Mouse (Mus musculus) cerebellum, adult 18-20 months (tissue): Measurements from ENCODE around the gene Larp7.

Experiments used
- DNase-seq, 2 experiments: peaks; one replicate each; pipeline ENCODE4 v3.0.0; 2021

Larp7 gene

DNA sequence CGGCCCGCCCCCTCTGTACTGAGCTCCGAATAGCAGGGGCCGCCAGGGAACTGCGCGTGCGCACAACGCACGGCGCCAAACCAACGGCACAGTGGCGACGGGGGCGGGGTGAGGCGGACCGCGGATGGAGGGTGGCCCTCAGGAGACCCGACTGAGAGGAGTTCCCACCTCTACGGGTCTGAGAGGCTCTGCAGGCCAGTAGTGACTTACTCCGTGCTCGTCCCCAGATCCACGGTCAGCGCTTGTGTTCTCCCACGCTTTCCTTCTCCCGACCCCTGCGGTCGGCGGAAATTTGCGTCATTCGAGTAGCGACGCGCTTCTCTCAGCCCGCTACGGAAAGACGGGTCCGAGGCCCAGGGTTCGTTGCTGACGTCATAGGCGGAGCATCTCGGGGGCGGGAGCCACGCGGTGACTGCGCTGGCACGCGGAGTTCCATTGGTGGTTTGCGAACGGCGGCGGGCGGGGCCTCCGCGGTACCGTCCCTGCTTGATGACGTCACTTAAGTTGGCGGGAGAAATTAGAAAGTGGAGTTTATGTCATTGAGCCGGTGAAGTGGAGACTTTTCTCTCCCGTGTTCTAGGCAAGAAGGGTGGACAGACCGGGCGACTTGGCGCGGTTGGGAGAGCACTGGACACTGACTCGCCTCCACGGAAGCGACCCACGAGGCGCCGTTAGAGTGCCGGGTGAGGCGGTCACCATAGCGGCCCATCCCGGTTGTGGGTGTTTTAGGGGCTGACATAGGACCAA, at the start of gene Larp7, which contains the start of gene Zgrf1:
Gene Larp7, minus strand, starts transcription at position 377 of the 747 bp plus-strand sequence.
Gene Zgrf1, plus strand, starts transcription at position 517 of the 747 bp plus-strand sequence.
- DNase-seq: peak; percentile 99

DNA sequence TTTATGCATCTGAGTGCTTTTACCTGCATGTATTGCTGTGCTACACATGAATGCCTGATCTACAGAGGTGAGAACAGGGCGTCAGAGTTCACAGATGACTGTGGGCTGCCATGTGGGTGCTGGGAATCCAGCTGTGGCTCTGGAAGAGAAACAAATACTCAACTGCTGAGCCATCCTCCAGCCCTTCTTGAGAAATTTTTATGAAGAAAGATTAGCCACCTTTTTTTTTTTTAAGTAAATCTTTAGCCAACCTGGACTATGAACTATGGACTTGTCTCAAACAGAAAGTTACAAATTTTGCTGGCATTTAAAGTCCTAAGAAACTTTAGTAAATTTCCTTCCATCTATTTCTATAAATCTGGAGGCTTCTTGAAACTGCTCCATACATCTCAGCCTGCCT, 44.0 kb upstream of the Larp7 start:
- DNase-seq: no peak

DNA sequence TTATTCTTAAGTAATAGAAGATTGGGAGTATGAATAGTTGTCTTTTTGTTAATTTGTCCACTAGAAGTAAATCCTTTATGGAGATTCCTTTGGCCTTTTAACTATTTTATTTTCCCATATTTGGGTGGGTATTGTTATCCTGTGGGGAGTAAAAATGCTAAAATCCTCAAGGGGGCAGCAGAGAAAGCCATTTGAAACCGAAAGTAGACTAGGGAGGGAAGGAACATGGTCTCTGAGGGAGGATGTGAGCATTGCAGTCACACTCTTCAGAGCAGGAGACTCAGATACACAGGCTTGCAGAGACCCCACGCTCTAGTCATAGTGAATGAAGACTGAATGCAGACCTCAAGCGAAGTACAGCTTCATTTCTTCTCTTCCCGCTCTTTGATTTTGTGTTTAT, 19.4 kb upstream of the Larp7 start:
- DNase-seq: peak in 1 of 2 experiments; percentile 20

DNA sequence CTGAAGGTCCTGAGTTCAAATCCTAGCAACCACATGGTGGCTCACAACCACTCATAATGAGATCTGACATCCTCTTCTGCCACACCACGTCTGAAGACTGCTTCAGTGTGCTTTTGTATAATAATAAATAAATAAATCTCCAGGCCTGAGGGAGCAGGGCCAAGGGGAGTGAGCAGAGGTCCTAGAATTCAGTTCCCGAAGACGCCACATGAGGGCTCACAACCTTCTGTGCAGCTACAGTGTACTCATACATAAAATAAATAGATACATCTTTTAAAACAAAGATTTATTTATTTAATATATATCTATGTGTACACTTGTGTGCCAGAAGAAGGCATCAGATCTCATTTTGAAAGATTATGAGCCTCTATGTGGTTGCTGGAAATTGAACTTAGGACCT, 12.0 kb upstream of the Larp7 start:
- DNase-seq: no peak

DNA sequence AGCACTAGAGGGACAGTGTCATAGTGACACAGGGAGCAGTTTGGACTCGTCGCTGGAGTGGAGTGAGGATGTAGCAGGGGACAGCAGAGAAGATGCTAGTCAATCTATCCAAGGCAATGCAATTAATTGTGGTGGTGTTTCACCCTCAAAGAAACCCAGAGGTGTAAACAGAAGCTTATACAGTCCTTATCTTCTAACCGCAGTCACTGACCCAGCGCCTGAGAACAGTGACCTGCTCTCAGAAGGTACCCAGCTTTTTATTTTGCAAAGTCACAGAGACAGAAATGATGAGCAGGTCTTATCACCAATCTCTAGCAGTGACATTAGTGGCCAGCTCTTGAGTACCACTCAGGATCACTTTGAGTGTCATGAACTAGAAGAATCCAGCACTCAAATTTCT, 9.8 kb upstream of the Larp7 start:
- DNase-seq: no peak

DNA sequence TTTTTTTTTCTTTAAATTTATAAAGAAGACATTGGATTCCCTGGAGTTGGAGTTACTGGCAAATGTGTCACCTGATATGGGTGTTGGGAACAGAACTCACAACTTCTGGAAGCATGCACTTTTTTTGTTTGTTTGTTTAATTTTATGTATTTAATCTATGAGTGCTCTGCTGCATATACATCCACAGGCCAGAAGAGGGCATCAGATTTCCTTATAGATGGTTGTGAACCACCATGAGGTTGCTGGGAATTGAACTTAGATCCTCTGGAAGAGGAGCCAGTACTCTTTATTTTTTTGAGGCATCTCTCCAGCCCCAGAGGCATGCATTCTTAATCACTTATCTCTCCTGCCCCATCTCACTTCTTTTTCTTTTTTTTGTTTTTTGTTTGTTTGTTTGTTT, 5.1 kb upstream of the Larp7 start:
- DNase-seq: no peak

DNA sequence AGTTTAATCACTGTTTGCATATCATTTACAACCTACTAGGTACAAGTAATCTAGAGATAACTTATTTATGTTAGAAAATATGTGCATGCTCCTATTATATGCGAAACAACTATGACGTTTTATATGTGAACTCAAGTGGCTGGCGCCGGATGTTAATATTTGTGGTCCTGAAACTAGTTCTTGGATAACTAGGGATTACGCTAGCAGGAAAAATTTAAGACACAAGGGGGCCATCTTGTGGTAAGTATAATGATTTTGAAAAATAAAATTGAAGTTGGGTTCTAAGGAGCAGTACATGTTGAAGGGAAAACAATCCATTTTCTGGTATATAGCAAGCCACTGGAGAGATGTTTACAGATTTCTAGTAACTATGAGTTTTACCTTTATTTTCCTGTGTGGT, 1.6 kb upstream of the Larp7 start:
- no peak for DNase-seq

DNA sequence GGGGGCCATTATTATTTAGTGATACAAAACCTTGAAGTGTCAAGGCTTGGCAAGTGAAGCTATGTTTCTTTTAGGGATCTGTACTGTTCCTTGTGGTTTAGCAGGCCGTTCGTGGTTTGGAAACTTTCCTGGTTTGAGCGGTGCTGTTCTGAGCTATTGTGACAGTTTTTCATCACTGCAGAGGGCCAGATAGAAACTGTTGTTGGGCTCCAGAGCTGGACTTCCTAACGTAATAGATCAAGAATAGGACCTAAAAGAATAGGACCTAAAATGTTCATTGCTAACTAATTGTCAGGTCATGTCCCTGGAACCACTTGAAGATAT, 533 bp upstream of the Larp7 start:
- DNase-seq: no peak

DNA sequence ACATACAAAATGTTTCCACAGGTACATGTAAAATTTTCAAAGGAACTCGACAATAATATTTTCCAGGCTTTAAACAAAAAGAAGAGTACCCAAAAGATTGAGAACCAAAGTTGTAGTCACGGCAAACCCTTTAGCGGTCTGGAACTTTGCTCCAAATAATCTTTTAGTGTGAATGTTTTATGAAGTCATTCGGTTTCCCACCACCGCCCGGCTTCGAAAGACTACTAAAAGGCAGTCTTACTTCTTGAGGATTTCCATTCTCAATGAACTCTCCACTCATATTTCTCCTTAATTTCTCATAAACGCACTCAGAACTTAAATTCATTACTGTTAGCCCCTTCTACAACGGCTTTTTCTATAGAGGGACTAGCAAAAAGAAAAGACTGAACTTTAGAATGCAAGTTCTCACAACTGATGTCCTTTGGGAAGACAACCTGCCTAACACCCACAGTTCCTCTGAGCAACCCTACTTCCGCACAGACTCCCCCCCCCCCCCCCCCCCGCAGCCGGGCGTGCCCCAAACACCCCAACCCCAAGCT, 646 bp downstream of the Larp7 start:
- peak in 1 of 2 experiments; percentile 20 for DNase-seq

DNA sequence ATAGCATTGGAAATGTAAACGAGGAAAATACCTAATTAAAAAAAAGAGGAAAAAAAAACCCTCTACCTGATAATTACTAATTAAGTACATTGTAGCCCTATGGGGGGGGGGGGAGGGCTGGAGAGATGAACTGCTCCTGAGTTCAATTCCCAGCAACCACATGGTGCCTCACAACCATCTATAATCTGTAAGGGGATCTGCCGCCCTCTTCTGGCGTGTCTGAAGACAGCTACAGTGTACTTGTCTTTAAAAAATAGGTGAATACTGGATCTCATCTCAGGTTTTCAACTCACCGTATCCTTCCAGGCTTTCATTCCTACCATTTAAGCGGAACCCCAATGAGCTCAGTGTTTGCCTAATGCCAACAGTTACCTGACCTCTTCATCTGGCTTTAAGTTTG, 5.3 kb downstream of the Larp7 start:
- DNase-seq: peak in 1 of 2 experiments; percentile 18

DNA sequence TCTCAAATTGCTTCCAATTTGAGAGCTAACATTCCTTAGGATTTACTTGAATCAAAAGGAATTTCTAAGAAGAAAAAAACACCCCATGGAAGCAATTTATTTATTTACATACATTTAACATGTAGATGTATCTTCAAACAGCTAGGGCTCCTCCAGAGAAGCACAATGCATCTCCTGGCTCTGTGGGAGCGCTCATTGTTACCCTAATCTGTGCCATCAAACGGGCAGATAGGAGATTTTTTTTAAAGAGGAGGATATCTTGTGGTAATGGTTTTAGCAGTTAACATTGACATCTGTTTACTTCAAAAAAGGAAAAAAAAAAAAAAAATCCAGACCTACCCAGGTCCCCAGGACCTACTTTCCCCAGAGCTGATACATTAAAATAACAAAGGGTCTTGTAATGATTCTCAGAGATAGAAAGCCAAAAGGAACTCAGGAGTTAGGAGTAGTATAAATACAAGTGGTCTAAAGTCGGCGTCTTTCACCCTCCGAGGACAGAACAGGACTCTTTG, 8.5 kb downstream of the Larp7 start:
- DNase-seq: no peak

DNA sequence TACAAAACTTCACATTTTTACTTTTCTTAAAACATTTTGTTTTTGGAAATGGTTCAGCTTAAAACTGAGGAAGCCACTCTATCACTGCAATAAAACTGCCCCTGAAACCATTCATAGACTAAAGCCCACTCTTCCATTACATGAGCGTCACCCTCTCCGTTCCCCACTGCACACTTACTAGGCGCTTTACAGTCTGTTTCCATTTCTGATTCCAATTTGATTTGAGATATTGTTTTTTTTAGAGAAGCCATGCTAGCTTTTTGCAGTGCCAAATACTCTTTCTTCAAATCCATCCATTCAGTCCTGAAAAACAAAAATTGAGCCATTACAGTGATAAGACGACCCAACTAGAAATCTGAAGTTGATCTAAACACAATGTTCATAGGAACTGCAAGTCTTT, 9.2 kb downstream of the Larp7 start:
- DNase-seq: no peak

DNA sequence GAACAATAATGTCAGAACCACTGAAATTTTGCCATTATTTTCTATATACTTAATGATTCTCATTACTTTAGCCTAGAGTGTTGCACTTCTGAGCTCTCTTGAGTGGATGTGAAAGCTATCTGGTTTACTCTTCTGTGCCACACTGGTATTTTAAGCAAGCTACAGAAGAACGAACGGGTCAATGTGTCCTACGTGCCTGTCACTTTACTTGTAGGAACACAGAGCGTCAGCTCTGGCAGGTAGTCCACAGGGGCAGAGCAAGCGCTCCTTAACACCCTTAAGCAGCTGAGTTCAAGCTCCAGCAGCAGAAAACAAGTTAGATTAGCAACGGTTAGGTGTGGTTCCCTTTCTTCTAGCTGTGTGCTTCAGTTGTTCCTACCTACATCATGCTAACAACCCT, 14.0 kb downstream of the Larp7 start:
- DNase-seq: no peak

DNA sequence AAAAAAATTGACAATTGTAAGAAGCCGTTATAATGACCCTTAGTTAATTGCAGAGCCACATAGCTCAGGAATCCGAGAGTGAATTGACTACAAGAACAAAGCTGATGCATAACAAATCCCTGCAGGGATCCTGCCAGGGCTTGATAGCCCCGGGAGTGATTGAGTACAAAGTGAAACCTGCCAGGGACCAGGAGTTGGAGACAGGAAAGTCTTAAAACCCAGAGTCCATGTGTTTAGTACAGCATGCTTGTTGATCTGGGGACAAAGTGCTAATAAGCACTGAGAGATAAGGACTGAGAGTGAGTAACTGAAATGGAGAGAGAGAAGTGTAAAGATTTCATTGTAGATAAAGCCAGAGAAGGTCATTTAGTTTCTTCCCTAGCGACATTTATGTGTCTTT, 22.9 kb downstream of the Larp7 start:
- no peak for DNase-seq

DNA sequence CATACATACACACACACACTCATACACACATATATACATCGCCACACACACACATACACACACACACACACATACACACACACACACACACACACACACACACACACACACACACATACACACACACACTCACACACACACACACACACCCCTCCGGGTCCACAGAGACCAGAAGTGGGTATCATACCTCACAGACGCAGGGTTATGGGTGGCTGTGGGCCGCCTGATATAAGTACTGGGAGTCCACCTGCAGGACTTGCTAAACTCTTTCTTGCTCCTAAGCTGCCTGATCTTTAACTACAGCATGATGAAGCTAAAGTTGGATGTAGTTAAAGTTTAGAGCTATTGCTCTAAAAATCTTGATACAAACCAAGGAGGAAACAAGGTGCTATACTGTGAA, 23.3 kb downstream of the Larp7 start:
- no peak for DNase-seq

DNA sequence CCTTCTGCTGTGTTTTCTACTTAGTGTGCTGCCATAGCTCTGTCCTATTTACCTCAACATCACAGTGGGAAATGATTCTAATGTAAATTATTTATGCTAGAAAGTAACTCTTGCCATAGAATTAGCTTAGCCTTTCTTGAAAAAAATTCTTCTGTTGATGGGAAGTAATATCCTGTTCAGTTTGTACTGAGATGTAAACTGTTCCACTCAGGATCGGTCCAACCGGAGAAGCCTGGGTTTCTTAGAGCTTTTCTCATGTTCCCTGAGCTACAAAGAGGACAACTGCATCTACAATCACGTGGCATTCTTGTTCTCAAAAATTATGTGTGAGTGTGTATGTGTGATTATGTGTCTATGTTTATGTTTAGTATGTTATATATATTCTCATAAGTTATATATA, 23.9 kb downstream of the Larp7 start:
- no peak for DNase-seq

DNA sequence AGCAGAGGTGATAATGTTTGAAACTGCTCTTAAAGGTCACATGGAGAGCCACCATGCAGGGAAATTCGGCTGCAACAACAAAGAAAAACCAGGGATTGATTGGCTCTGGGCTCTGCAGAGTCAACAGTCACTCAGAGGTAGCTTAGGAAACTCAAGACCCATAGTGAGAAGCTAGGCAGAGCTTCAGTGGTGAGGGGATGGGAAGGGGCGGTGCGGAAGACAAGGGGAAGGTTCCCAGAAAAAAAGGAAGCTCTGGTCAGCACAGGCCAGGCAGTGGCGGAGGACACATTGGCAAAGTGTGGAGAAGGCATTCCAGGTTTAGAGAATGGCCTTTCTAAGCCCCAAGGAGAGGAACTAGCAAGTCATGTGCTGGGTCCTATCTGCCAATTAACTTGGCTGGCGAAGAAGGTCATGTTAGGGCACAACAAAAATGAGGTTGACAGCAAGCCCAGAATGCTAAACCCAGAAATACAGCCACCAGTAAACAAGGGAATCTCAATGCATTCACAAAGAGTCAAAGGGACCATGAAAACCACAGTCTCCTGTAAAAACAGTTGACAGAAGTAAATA, 25.6 kb downstream of the Larp7 start:
- peak in 1 of 2 experiments; percentile 9 for DNase-seq

DNA sequence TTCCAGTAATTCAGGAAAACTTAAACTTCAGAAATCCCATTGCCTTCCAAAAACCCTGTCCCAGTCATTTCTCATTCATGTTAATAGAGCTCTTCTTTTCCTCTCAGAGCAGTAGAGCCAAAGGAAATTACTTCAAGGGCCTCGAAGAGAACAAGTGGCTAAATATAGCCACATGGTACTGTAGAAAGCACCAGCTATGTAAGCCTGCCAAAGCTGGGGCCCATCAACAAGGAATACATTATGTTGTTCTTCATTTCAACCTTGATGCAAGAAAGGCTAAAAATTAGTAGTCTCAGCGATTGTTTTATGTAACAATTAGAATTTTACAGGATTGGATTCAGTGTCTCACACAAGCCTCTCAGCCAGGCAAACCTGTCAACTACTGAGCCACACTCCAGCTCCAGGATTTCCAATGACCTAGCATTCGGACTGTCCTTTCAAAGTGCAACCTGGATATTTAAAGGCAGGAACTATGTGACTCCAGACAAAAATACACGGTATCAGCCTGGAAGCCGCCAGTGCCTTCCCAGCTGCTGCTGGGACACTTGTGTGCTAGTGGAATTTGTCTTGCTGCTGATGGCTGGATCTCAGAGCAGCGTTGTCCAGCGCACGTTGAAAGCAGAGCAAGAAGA, 27.8 kb downstream of the Larp7 start:
- no peak for DNase-seq

DNA sequence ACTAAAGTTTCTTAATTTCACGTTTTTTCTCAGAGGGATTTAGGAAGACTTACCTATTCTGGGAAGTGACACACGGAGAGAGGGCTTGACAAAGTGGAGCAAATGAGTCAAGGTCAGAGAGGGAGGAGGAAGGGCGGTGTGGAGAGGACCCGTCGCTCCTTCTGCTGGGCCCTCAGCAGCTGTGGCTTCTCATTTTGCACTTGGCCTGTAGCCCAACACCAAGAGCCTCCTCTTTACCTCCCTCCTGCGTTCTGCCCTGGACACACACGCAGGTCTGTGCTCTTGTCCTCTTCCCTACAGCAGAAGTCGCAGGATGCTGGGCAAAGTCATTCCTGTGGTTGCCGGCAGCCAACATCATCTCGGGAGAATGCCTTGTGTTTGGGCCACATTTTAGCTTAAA, 32.0 kb downstream of the Larp7 start:
- no peak for DNase-seq

DNA sequence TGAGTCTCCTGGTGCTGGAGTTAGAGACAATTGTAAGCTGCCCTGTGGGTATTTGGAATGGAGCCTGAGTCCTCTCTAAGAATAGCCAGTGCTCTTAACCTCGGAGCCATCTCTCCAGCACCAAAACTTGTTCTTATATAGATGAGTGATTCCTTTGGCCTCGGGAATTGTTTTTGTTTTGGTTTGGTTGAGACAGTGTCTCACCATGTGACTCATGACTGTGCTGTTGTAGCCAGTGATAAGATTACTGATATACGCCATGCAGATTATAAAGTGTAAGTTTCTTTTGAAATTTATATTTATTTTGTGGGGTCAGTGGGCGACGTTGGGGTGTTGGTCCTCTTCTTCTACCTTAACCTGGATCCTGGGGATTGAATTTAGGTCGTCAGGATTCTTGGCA, 32.8 kb downstream of the Larp7 start:
- no peak for DNase-seq

DNA sequence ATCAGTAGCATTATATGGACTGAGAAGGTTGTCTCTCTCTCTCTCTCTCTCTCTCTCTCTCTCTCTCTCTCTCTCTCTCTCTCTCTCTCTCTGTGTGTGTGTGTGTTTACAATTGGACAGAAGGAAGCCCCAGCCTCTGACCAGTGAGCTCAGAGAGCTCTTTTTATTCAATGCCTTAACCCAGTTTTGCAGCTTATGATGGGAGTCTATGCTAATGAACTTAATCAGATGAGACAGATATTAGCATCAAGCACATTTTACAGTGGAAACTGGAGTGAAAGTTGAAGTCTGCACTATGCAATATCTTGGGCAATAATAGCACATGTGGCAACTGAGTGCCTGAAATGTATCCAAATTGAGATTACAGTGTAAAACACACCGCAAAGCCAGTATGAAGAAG, 37.9 kb downstream of the Larp7 start:
- DNase-seq: no peak

DNA sequence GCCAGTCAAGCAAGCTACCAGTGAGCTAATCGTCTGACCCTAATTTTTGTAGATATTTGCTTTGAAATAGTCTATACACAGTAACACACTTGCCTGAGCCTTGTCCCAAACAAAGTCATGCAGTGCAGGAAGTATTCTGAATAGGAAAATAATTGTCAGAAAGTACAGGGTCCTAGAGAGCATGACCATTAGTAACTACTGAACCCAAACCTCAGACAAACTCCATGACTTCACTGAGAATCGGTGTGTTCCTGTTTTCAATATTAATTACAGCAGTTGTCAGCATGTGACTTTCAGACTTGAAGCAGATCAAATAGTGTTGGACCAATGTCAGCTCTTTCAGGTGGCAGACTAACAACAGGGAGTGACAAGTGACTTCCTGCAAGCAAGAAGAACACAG, 39.5 kb downstream of the Larp7 start:
- no peak for DNase-seq

DNA sequence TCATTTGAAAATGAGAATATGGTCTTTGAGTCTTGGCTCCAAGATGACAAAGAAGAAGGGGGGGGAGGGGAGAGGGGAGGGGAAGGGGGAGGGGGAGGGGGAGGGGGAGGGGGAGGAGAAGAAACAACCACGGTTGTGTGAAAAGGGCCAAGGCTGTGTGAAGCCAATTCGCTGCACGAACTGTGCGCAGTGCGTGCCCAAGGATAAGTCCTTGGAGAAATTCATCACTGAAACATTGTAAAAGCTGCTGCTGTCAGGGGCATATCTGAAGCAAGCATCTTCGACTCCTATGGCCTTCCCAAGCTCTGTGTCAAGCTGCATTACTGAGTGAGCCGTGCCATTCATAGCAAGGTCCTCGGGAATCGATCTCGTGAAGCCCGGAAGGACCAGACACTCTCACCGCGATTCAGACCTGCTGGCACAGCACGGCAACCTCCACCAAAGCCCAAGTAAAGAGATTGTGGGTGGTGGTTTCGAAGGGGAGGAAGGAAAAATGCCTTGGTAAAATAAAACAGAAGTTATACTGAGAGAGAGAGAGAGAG, 40.3 kb downstream of the Larp7 start:
- no peak for DNase-seq
